Mouse (Mus musculus) splenic B cell, adult 2 months (primary cell): ENCODE results near the gene Sema4c.

Experiments
- DNase-seq: peaks from one replicate; pipeline ENCODE4 v3.0.0-alpha.2; 2011; ENCODE audit warnings: low read depth, low spot score
- H3K27me3 ChIP-seq: 2 replicates; pipeline ENCODE4 v1.6.1; 2012; ENCODE audit warnings: mild to moderate bottlenecking, low read length, moderate library complexity, mixed read lengths; ENCODE audit not compliant: control insufficient read depth, poor library complexity, insufficient read depth, severe bottlenecking
- H3K36me3 ChIP-seq: 2 replicates; pipeline ENCODE4 v1.6.1; 2012; ENCODE audit warnings: mild to moderate bottlenecking, low read length, moderate library complexity, mixed read lengths; ENCODE audit not compliant: control insufficient read depth, poor library complexity, insufficient read depth, severe bottlenecking

Gene Sema4c

GRCm38 (mm10) chr1:36569694-36570276 is 11.6 kb upstream of the Sema4c start:
- no peaks in the 10 kb centered on the region for H3K36me3 ChIP-seq
- no peak for DNase-seq
- H3K27me3 ChIP-seq: no peaks in the 10 kb centered on the region

- no peak for DNase-seq
- Histone ChIP-seq H3K27me3 (no peaks in the 10 kb centered on the region), H3K36me3 (no peaks in the 10 kb centered on the region)
These were observed 10.6 kb upstream of the Sema4c start for GRCm38 (mm10) chr1:36568776-36569175.

- no peaks in the 10 kb centered on the region for H3K36me3 ChIP-seq
- DNase-seq: no peak
- no peaks in the 10 kb centered on the region for H3K27me3 ChIP-seq
These were observed 9.9 kb upstream of the Sema4c start for GRCm38 (mm10) chr1:36567818-36568603.

- no peak for DNase-seq
- H3K36me3 ChIP-seq: no peaks in the 10 kb centered on the region
- no peaks in the 10 kb centered on the region for H3K27me3 ChIP-seq
These were observed 8.3 kb upstream of the Sema4c start for GRCm38 (mm10) chr1:36566425-36566824.

DNA sequence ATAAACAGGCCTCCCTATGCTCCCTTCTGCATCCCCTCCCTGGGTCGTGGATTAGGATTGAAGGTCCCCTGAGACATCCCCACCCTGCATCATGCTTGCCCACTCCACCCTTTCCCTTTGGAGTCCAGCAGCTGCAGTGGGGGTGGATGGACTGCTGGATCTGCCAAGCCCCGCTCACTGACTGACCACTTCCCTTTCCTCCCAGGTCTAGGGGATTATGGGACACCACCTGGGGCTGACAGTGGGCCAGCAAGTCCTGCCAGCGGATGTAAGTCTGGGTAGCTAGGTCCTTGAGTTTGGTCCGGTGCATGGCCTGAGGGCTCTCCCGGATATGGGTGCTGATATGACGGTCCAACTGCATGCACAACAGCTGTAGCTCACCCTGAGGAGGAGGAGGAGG is 6.0 kb upstream of the Sema4c start:
- Histone ChIP-seq H3K36me3 (no peaks in the 10 kb centered on the region), H3K27me3 (no peaks in the 10 kb centered on the region)
- no peak for DNase-seq

DNA sequence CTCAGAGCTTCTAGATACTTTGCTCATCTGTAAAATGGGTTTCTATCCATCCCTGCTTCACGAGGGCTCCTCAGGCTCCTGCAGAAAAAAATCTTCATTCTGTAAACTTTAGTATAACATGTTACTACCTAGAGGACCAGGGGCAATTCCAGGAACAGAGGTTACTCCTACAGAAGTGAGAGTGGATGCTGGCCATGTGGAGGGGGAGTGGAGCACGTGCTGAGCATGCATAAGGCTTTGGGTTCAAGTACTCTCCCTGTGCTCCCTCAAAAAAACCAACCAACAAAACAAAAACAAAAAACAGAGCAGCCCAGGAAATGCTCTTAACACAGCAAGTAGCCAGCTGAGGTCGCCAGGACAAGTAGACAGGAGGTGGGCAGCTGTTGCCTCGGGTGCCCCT is 5.5 kb upstream of the Sema4c start:
- no peaks in the 10 kb centered on the region for H3K36me3 ChIP-seq
- no peak for DNase-seq

GRCm38 (mm10) chr1:36563197-36563596 is 5.0 kb upstream of the Sema4c start:
- Histone ChIP-seq H3K36me3 (no peaks in the 10 kb centered on the region), H3K27me3 (no peaks in the 10 kb centered on the region)
- no peak for DNase-seq

More for the DNA sequence above, 5.5 kb upstream of the Sema4c start:
- no peaks in the 10 kb centered on the region for H3K27me3 ChIP-seq

DNA sequence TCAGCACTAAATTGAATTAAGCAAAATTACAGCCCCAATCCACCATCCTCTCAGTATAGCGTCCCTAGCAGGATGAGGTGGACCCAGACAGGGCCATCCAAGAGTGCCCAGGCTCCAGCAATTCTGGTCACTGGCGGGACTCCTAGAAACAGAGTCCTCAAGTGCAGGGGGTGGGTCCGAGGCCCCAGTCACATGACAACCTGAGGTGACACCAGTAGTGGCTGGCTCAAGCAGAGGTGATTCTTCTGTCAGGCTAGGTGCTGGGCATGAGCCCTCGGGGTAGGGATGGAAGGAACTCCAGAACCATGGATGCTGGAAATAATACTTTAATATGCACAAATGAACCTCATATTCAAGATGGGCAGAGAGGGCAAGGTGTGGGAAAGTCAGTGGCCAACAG is 4.2 kb upstream of the Sema4c start:
- DNase-seq: no peak
- Histone ChIP-seq H3K36me3 (no peaks in the 10 kb centered on the region), H3K27me3 (peaks cover under 1% of the 10 kb centered on the region; the same call in 1 of the 2 replicates)

GRCm38 (mm10) chr1:36560903-36561302 is 2.8 kb upstream of the Sema4c start:
- no peaks in the 10 kb centered on the region for H3K36me3 ChIP-seq
- DNase-seq: no peak
- peaks cover 2% of the 10 kb centered on the region; the same call in 1 of the 2 replicates for H3K27me3 ChIP-seq

DNA sequence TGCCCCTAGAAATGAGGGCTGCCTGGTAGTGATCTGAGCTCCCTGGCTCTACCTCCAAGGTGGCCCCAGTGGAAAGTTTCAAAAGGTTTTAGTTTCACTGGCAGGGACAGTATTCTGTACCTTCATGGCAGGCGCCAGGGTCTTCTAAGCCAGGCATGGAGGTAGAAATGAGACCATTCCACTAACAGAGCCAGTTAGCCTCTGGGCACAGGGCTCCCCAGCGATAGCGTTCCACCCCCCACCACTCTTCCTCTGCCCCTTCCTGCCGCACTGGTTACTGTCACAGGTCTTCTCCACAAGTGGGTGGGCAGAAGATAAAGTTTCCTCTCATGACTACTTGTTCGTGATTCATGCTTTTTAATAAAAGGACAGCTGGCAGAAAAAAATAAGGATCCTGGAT is 1.7 kb upstream of the Sema4c start:
- peaks cover 2% of the 10 kb centered on the region; the same call in 1 of the 2 replicates for H3K27me3 ChIP-seq
- DNase-seq: no peak
- no peaks in the 10 kb centered on the region for H3K36me3 ChIP-seq

GRCm38 (mm10) chr1:36559256-36559655 is 1.1 kb upstream of the Sema4c start:
- Histone ChIP-seq H3K27me3 (peaks cover 2% of the 10 kb centered on the region; the same call in 1 of the 2 replicates), H3K36me3 (no peaks in the 10 kb centered on the region)
- no peak for DNase-seq

GRCm38 (mm10) chr1:36557457-36558011 is 615 bp downstream of the Sema4c start:
- H3K36me3 ChIP-seq: no peaks in the 10 kb centered on the region
- H3K27me3 ChIP-seq: peaks cover 2% of the 10 kb centered on the region; the same call in 1 of the 2 replicates
- DNase-seq: no peak

GRCm38 (mm10) chr1:36556553-36557456 is 1.3 kb downstream of the Sema4c start:
- H3K27me3 ChIP-seq: peaks cover 2% of the 10 kb centered on the region; the same call in 1 of the 2 replicates
- peak; percentile 68 for DNase-seq
- no peaks in the 10 kb centered on the region for H3K36me3 ChIP-seq

DNA sequence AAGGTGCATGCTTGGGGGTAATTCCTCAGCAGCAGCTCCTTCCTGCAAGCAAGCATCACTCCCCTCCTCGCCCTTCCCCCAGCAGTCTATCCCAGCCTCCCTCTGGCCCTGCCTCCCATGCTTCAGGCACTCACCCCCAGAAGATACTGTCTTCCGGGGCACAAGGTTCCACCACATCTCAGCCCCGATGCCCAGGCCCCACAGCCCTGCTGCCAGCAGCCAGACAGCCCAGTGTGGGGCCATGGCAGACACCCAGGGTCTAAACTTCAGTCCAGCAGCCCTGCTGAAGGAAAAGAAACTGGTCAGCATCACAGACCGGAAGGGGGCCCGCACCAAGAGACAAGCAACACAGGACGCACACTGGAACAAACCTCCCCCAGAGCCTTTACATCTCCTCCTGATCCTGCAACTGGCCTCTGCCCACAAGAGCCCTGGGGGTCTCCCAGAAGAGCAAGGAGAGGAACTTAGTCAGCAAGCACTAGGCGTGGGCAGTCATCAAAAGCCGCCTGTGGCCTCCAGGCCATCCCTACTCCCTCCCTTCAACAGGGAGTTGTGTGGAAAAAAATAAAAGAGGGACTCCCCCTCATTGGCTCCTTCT is 2.3 kb downstream of the Sema4c start:
- Histone ChIP-seq H3K36me3 (no peaks in the 10 kb centered on the region), H3K27me3 (peaks cover 2% of the 10 kb centered on the region; the same call in 1 of the 2 replicates)
- DNase-seq: no peak
